Mouse (Mus musculus) common myeloid progenitor, adult 5-6 weeks (primary cell): Measurements from ENCODE around the gene Cdc42bpg. TPM values are rescaled to one million over a fixed set of nuclear protein-coding genes. Genes with fewer than 3 reads are reported as not detected.
A peak's percentile ranks its signal among the peaks of the same experiment; 100 is the strongest.

Experiments
- ATAC-seq: replicated peaks from 2 replicates; pipeline ENCODE4 v1.8.0; 2016; ENCODE audit warnings: low read depth, mild to moderate bottlenecking, moderate TSS enrichment, inconsistent platforms; ENCODE audit not compliant: poor library complexity, severe bottlenecking
- total RNA-seq: library from RNA; stranded (forward); fragments of 200-1000, 187-1606 nt; gene quantifications from 2 replicates; pipeline ENCODE4 v1.2.3, GENCODE M21; 2017

Gene Cdc42bpg
- total RNA-seq, 1 experiment from 2014 or later = 2.9 TPM

DNA sequence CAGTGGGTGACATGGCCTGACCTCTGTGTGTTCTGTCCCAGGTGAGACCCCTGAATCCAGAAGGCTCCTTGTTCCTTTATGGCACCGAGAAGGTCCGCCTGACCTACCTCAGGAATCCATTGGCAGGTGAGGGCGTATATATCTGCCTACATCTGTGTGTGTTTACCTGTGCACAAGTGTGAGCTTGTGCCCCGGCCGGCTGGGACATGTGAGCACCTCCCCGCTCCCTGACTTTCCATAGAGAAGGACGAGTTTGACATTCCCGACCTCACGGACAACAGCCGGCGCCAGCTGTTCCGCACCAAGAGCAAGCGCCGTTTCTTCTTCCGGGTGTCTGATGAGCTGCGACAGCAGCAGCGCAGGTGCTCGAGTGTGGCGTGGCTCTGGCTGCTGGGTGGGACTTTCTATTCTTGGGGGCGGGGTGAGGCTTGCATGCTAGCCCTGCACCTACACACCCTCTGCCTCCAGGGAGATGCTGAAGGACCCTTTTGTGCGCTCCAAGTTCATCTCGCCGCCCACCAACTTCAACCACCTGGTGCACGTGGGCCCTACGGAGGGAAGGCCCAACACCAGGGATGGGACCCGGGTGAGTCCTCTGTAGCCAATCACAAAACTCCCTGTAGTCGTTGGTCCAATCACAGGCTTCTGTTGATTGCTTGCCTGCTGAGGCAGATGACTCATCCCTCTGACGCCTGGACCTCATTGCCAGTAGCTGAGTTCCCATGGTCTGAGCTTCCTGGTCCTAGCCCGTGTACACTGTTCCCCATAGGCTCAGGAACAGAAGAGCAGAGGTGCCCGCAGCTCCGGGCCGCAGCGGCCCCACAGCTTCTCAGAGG is 15.7 kb downstream of the Cdc42bpg start:
- ATAC-seq = no peak

DNA sequence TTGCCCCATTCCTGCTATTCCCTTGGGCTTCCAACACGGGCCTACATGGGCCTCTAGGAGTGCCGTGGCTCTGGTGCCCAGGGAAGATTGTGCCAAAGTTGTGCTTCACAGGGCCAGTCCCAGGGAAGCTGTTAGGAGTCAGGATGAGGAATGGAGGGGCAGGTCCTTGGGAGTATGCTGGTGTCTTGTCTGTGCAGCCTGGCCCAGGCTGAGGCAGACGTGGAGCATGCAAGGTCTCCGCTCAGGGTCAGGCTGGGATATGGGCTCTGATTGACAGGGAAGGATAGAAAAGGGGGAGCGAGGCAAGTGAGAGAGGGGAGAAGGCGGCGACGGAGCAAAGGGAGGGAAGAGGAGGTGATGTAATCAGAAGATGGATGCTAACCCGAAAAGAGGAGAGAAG is 18.5 kb downstream of the Cdc42bpg start:
- ATAC-seq = no peak

DNA sequence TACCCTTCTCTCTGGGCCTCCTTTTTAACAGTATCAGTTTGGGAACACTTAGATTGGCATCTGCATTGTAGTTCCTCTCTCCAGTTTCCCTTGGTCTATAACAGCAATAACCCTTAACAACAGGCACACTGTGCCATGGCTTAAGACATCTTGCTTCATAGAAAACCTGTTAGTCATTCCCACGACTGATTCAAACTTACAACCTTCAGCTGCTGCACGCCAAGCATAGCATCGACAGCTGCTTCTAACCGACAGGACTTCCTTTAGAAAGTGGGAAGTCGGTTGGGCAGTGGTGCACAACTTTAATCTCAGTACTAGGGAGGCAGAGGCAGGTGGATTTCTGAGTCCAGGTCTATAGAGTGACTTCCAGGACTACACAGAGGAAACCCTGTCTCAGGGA is 24.9 kb downstream of the Cdc42bpg start:
- ATAC-seq = peak; percentile 11

- peak; percentile 57 for ATAC-seq
Measured at GRCm38 (mm10) chr19:6331719-6332516, 25.7 kb downstream of the Cdc42bpg start.

GRCm38 (mm10) chr19:6333761-6334595 is 27.7 kb downstream of the Cdc42bpg start:
- ATAC-seq = no peak

GRCm38 (mm10) chr19:6334673-6335457 is 28.6 kb downstream of the Cdc42bpg start, which contains the start of gene Men1:
Gene Men1, plus strand, starts transcription at chr19:6334979.
- ATAC-seq = peak; percentile 92

DNA sequence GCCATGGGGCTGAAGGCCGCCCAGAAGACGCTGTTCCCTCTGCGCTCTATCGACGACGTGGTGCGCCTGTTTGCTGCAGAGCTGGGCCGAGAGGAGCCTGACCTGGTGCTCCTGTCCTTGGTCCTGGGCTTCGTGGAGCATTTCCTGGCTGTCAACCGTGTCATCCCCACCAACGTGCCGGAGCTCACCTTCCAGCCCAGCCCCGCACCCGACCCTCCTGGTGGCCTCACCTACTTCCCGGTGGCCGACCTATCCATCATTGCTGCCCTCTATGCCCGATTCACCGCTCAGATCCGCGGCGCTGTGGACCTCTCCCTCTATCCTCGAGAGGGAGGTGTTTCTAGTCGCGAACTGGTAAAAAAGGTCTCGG is 29.2 kb downstream of the Cdc42bpg start:
- ATAC-seq = no peak

DNA sequence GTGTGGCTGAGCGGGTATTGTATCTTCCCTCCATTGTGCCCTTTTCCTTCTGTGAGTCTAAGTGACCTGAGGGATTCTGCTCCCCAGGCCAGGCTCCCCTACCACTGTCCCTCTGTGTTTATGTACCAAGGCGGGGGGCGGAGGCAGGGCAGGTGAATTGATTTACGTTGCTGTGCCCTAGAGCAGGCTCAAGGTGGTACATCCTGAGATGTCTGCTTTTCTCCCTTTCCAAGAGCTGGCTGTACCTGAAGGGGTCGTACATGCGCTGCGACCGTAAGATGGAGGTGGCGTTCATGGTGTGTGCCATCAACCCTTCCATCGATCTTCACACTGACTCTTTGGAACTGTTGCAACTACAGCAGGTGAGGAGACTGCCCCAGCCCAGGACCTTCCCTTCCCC is 30.7 kb downstream of the Cdc42bpg start:
- ATAC-seq = no peak

- no peak for ATAC-seq
Measured at GRCm38 (mm10) chr19:6338171-6338570, 31.9 kb downstream of the Cdc42bpg start.

GRCm38 (mm10) chr19:6338716-6339115 is 32.5 kb downstream of the Cdc42bpg start:
- no peak for ATAC-seq

GRCm38 (mm10) chr19:6339191-6339590 is 32.9 kb downstream of the Cdc42bpg start:
- no peak for ATAC-seq

GRCm38 (mm10) chr19:6339890-6340504 is 33.7 kb downstream of the Cdc42bpg start:
- peak; percentile 49 for ATAC-seq

DNA sequence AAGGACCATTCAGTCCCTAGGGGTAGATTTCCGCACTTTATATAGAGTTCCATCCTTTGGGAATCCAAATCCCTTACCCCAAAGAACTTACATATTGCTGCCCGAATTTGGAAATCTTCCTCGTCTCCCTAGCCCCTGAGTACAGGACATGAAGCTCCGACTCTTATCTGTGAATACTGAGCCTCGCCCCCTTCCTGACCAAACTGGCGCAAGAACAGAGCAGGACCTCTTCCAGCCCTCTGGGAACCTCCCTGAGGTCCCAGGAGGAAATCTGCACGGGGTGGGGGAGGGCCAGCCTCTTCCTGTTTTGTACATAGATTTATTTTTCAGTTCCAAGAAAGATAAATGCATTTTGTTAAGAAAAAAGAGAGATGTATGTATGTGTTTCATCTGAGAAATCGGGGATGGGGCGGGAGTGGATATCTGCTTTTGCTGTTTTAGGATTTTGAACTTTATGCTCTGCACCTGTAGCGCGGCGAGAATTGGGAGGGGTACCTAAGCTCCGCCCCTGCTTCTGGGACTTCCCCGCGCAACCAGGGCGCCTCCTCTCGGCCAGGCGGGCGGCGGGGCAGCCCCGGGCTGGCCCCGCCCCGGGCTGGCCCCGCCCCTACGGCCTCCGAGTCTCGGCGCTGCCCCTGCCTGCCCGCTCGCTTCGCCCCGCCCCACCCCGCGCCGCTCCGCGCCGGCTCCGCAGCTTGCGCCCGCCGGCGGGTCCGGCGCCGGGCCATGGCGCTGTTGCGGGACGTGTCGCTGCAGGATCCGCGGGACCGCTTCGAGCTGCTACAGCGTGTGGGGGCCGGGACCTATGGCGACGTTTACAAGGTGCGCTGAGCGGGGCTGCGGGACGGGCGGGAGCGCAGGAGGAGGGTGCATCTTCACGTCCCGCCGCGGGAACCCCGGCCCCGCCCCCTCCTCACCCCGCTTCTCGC is 34.5 kb downstream of the Cdc42bpg start, which contains the start of gene Map4k2:
Map4k2 (plus strand) TSS at position 612 of the 929 bp plus-strand sequence.
- ATAC-seq = peak; percentile 67

GRCm38 (mm10) chr19:6341453-6342077 is 35.3 kb downstream of the Cdc42bpg start:
- ATAC-seq = no peak

DNA sequence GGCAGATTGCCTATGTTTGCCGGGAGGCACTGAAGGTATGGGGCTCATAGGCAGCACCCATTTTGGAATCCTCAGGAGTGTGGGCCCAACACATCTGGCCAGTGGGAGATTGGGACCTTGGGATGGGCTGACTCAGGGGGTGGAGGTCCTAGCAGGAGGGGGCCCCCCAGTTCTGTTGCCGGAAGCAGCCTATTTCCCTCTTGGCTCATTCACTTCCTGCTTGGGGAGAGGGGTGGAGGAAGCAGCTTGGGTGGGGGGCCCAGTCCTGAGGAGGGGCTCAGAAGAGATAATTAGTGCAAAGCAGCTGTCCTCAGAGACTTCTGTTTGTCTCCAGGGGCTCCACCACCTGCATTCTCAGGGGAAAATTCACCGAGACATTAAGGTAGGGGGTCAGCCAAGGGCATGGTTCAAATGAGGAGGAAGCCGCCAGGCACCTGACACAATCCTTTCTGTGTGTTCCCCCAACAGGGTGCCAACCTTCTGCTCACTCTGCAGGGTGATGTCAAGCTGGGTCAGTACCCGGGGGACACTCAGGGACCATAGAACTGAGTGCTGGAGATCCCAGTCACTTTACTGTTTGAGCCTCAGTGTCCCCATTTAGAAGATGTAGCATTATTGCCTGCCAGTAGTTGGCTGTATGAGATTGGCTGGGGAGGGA is 36.1 kb downstream of the Cdc42bpg start:
- no peak for ATAC-seq

DNA sequence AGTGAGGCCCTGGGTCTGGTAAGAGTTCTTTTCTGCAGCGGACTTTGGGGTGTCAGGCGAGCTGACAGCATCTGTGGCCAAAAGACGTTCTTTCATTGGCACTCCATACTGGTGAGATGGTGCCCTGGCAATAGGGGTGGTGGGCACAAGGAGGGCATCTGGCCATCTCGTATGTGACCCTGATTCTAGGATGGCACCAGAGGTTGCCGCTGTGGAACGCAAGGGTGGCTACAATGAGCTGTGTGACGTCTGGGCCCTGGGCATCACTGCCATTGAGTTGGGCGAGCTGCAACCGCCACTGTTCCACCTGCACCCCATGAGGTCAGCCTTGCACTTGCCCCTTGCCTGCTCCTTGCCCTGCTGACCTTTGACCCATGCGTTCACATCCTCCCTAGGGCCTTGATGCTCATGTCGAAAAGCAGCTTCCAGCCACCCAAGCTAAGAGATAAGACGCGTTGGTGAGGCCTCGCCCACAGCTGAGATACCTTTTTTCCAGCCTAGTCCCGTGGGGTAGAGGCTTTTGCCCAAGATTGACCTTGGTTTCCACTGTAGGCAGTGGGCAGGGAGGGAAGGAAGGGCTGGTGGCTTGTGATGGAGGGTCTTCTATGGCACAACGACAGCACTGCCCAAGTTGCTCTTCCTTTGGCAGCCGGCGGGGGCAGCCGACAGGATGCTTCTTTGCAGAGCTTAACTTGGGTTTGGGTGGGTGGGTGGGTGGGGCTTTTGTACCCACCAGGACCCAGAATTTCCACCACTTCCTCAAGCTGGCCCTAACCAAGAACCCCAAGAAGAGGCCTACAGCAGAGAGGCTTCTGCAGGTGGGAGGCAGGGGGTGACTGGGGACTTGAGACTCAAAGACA is 37.0 kb downstream of the Cdc42bpg start:
- no peak for ATAC-seq
